Mouse (Mus musculus): ENCODE measurements around the gene Slc27a5. TPM values are rescaled to one million over a fixed set of nuclear protein-coding genes. Genes with fewer than 3 reads are reported as not detected.

The Slc27a5 gene
- polyA plus RNA-seq, 1 experiment from 2014 or later, result not detected

DNA sequence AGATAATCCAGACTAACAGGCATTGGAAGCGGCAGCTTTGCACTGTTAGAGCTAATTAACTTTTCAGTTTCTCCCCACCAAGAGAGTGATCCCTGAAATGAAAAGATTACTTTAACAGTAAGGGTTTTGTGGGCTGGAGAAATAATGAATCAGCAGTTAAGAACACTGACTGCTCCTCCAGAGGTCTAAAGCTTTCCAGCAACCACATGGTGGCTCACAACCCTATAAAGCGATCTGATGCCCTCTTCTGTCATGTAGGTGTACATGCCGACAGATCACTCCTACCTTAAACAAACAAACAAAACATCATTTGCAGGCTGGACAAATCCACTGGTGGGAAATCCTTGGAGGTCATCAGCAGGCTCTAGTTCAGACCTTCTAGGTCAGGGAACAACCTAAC lies 43.1 kb downstream of the Slc27a5 start:
- no peak overlapping the region for H3K9ac ChIP-seq (replicated peaks; ENCODE audit: low read depth)
- WGBS, result 46% methylated on average over 3 of the region's 3 CpGs
- no peak overlapping the region for H3K27ac ChIP-seq (ENCODE audit: low read length)
- peaks cover 2% of the 10 kb centered on the region; the same call in 1 of the 2 replicates for H3K4me1 ChIP-seq (ENCODE audit: insufficient read depth, low read depth, low read length)
- no peaks in the 10 kb centered on the region for H3K27me3 ChIP-seq (replicated peaks; ENCODE audit: insufficient read depth, low read length)
- no peak overlapping the region for H3K4me3 ChIP-seq (ENCODE audit: low read depth, low read length)
- H3K9me3 ChIP-seq (ENCODE audit: low read length), result no peaks in the 10 kb centered on the region
- H3K4me2 ChIP-seq (replicated peaks; ENCODE audit: low read depth, low read length), result no peak overlapping the region
- no peaks in the 10 kb centered on the region for H3K36me3 ChIP-seq (ENCODE audit: insufficient read depth, low read length)
- TF ChIP-seq EP300 (IDR thresholded peaks at IDR 0.05) (no peak), CTCF (IDR thresholded peaks at IDR 0.05) (peak; percentile 22; the same call in 1 of the 2 replicates)
- ATAC-seq (no peak), DNase-seq (ENCODE audit: low spot score) (peak; percentile 10)

DNA sequence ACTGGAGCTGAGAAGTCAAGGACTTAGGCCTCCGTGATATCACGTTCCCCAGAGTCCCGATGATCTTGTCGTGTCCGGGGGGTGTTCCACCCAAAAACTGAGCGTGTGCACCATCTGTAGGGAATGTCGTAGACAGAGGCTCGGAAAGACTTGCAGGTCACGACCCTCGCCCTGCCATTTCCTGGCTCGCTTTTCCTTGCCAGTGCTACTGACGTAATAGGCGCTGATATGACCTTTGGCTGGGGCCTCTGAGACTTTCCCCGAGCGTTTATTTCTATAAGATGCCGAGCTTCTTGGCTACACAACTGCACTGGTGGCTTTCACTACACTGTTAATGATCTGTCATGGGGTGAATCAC lies 48.1 kb downstream of the Slc27a5 start:
- TF ChIP-seq CTCF (IDR thresholded peaks at IDR 0.05) (no peak), EP300 (IDR thresholded peaks at IDR 0.05) (no peak)
- H3K27me3 ChIP-seq (replicated peaks; ENCODE audit: insufficient read depth, low read length), result no peaks in the 10 kb centered on the region
- ATAC-seq, result peak; percentile 50
- DNase-seq (ENCODE audit: low spot score), result no peak
- H3K9me3 ChIP-seq (ENCODE audit: low read length), result no peaks in the 10 kb centered on the region
- H3K36me3 ChIP-seq (ENCODE audit: insufficient read depth, low read length), result no peaks in the 10 kb centered on the region
- peak overlapping the region; percentile 46 for H3K4me3 ChIP-seq (ENCODE audit: low read depth, low read length)
- H3K9ac ChIP-seq (replicated peaks; ENCODE audit: low read depth), result peak overlapping the region; percentile 43
- H3K4me2 ChIP-seq (replicated peaks; ENCODE audit: low read depth, low read length), result peak overlapping the region; percentile 78
- H3K4me1 ChIP-seq (ENCODE audit: insufficient read depth, low read depth, low read length), result peaks cover 2% of the 10 kb centered on the region; the same call in 1 of the 2 replicates
- WGBS, result 5% methylated on average over 16 of the region's 16 CpGs
- H3K27ac ChIP-seq (ENCODE audit: low read length), result peak overlapping the region; percentile 71

DNA sequence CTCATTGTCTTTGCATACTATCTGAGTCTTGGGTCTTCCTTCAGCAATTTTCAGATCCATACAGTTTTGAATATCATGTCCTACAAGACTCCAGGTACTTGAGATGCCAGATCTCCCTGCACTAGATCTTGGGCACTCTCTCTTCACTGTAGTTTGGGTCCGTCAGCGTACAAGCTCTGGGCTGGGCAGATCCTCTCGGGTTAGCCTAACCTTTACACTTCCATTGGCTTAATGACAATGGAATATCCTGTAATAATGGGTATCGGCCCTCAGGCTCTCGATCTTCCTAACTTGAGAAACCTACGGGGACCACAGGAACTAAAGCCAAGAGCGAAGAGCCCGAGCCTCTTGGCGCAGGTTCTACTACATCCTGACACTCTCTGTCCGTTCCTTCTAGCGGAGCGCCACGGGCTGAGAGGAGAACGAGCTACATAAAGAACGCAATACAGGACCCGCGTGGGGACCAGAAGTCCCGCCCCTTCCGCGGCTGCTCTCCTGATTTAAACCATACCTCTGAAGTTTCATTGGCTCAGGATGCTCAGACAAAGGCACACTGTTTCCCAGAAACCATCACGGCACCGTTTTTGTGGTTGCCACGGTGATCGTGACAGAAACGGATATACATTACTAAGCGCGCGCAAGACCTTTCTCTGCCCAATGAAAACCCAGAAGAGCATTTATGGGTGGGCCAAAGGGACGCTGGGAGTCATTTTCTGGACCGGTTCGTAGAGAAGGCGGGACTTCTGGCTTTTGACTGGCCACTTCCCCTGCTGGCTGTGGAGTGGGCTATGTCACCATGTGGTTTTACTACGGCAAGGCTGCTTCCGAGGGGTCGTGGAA lies 48.7 kb downstream of the Slc27a5 start:
- peak; percentile 99 for DNase-seq (ENCODE audit: low spot score)
- Histone ChIP-seq H3K9me3 (ENCODE audit: low read length) (no peaks in the 10 kb centered on the region), H3K9ac (replicated peaks; ENCODE audit: low read depth) (peak overlapping the region; percentile 43), H3K27ac (ENCODE audit: low read length) (peak overlapping the region; percentile 71), H3K4me3 (ENCODE audit: low read depth, low read length) (peak overlapping the region; percentile 46), H3K4me2 (replicated peaks; ENCODE audit: low read depth, low read length) (peak overlapping the region; percentile 78), H3K4me1 (ENCODE audit: insufficient read depth, low read depth, low read length) (peaks cover 2% of the 10 kb centered on the region; the same call in 1 of the 2 replicates), H3K36me3 (ENCODE audit: insufficient read depth, low read length) (no peaks in the 10 kb centered on the region), H3K27me3 (replicated peaks; ENCODE audit: insufficient read depth, low read length) (no peaks in the 10 kb centered on the region)
- TF ChIP-seq CTCF (IDR thresholded peaks at IDR 0.05) (no peak), EP300 (IDR thresholded peaks at IDR 0.05) (no peak)
- 9% methylated on average over 35 of the region's 35 CpGs for WGBS
- ATAC-seq, result peak; percentile 99

DNA sequence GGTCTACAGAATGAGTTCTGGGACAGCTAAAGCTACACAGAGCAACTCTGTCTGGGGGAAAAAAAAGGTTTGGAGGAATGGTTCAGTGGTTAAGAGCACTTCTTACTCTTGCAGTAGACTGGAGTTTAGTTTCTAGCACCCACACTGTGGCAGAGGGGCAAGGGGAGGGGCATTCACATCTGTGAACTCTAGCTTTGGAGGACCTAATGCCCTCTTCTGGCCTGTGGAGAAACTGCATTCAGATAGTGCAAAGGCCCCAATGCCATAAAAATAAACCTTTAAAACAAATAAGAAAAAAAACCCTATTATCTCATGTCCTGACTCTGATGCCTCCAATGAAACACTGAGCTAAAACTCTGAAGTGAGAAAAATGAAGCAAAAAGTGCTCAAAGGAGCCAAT lies 54.5 kb downstream of the Slc27a5 start:
- no peaks in the 10 kb centered on the region for H3K27me3 ChIP-seq (replicated peaks; ENCODE audit: insufficient read depth, low read length)
- H3K4me1 ChIP-seq (ENCODE audit: insufficient read depth, low read depth, low read length), result no peaks in the 10 kb centered on the region
- no peak overlapping the region for H3K9ac ChIP-seq (replicated peaks; ENCODE audit: low read depth)
- no peak overlapping the region for H3K27ac ChIP-seq (ENCODE audit: low read length)
- H3K4me3 ChIP-seq (ENCODE audit: low read depth, low read length), result no peak overlapping the region
- no peaks in the 10 kb centered on the region for H3K9me3 ChIP-seq (ENCODE audit: low read length)
- peak; percentile 65 for TF ChIP-seq CTCF (IDR thresholded peaks at IDR 0.05)
- TF ChIP-seq EP300 (IDR thresholded peaks at IDR 0.05), result no peak
- no peak overlapping the region for H3K4me2 ChIP-seq (replicated peaks; ENCODE audit: low read depth, low read length)
- no peaks in the 10 kb centered on the region for H3K36me3 ChIP-seq (ENCODE audit: insufficient read depth, low read length)
- ATAC-seq (no peak), DNase-seq (ENCODE audit: low spot score) (peak; percentile 36)

DNA sequence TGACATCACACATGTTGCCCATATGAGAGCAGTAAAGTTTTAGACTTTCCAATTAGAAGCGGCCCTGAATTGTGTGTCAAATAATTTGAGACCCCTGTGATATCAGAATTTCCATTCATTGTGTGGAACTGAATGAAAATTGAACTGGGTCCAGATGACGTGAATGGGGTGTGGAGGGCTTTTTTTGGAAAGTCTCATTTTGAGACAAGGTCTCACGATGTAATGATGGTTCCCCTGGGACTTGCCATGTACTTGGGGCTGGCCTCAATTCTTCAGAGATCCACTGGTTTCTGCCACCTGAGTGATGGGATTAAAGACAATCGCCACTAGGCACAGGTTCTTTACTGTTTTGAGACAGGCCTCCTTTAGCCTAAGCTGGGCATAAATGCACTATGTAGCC lies 57.4 kb downstream of the Slc27a5 start:
- H3K4me2 ChIP-seq (replicated peaks; ENCODE audit: low read depth, low read length), result no peak overlapping the region
- no peak overlapping the region for H3K9ac ChIP-seq (replicated peaks; ENCODE audit: low read depth)
- no peak for TF ChIP-seq CTCF (IDR thresholded peaks at IDR 0.05)
- TF ChIP-seq EP300 (IDR thresholded peaks at IDR 0.05), result no peak
- WGBS, result 76% methylated on average over 4 of the region's 4 CpGs
- DNase-seq (ENCODE audit: low spot score) (no peak), ATAC-seq (no peak)
- no peaks in the 10 kb centered on the region for H3K4me1 ChIP-seq (ENCODE audit: insufficient read depth, low read depth, low read length)
- H3K36me3 ChIP-seq (ENCODE audit: insufficient read depth, low read length), result no peaks in the 10 kb centered on the region
- H3K27me3 ChIP-seq (replicated peaks; ENCODE audit: insufficient read depth, low read length), result no peaks in the 10 kb centered on the region
- H3K27ac ChIP-seq (ENCODE audit: low read length), result no peak overlapping the region
- H3K4me3 ChIP-seq (ENCODE audit: low read depth, low read length), result no peak overlapping the region
- H3K9me3 ChIP-seq (ENCODE audit: low read length), result no peaks in the 10 kb centered on the region

Other genes starting within 250 kb of the Slc27a5 start
- 1.3 and 2.0 TPM in 2 replicates for gene Zscan18, start 194.6 kb downstream of the Slc27a5 start, polyA plus RNA-seq (2015; fragmentation: Nextera tagmentation; extraction: Ambion mirVana)
- gene Zfp329, start 179.3 kb downstream of the Slc27a5 start, polyA plus RNA-seq (2015; fragmentation: Nextera tagmentation; extraction: Ambion mirVana), result 7.2 and 8.5 TPM in 2 replicates
- gene Zfp110, start 163.4 kb downstream of the Slc27a5 start, polyA plus RNA-seq (2015; fragmentation: Nextera tagmentation; extraction: Ambion mirVana), result 26.4 and 28.3 TPM in 2 replicates
- gene Zfp128, start 117.0 kb downstream of the Slc27a5 start, polyA plus RNA-seq (2015; fragmentation: Nextera tagmentation; extraction: Ambion mirVana), result 2.5 TPM in 2 replicates
- gene Zscan22, start 100.4 kb downstream of the Slc27a5 start, polyA plus RNA-seq (2015; fragmentation: Nextera tagmentation; extraction: Ambion mirVana), result 4.4 and 4.7 TPM in 2 replicates
- 609 and 716 TPM in 2 replicates for gene Rps5, start 75.9 kb downstream of the Slc27a5 start, polyA plus RNA-seq (2015; fragmentation: Nextera tagmentation; extraction: Ambion mirVana)
- gene Rnf225, start 70.8 kb downstream of the Slc27a5 start, polyA plus RNA-seq (2015; fragmentation: Nextera tagmentation; extraction: Ambion mirVana), result 1.3 and 1.4 TPM in 2 replicates
- gene Zfp324, start 32.4 kb downstream of the Slc27a5 start, polyA plus RNA-seq (2015; fragmentation: Nextera tagmentation; extraction: Ambion mirVana), result 5.5 and 5.7 TPM in 2 replicates
- gene Zfp446, start 20.3 kb downstream of the Slc27a5 start, polyA plus RNA-seq (2015; fragmentation: Nextera tagmentation; extraction: Ambion mirVana), result 3.9 and 4.0 TPM in 2 replicates
- 85.6 and 87.2 TPM in 2 replicates for gene Trim28, start 922 bp upstream of the Slc27a5 start, polyA plus RNA-seq (2015; fragmentation: Nextera tagmentation; extraction: Ambion mirVana)
- 11.9 and 12.2 TPM in 2 replicates for gene Zbtb45, start 11.8 kb upstream of the Slc27a5 start, polyA plus RNA-seq (2015; fragmentation: Nextera tagmentation; extraction: Ambion mirVana)
- gene Chmp2a, start 36.6 kb upstream of the Slc27a5 start, polyA plus RNA-seq (2015; fragmentation: Nextera tagmentation; extraction: Ambion mirVana), result 254 and 264 TPM in 2 replicates
- gene Ube2m, start 40.1 kb upstream of the Slc27a5 start, polyA plus RNA-seq (2015; fragmentation: Nextera tagmentation; extraction: Ambion mirVana), result 67.8 and 78.1 TPM in 2 replicates
- gene Mzf1, start 56.6 kb upstream of the Slc27a5 start, polyA plus RNA-seq (2015; fragmentation: Nextera tagmentation; extraction: Ambion mirVana), result 2.0 and 2.1 TPM in 2 replicates
- not detected in 2 replicates for gene Vmn1r85, start 97.0 kb upstream of the Slc27a5 start, polyA plus RNA-seq (2015; fragmentation: Nextera tagmentation; extraction: Ambion mirVana)
- not detected in 2 replicates for gene Vmn1r86, start 121.7 kb upstream of the Slc27a5 start, polyA plus RNA-seq (2015; fragmentation: Nextera tagmentation; extraction: Ambion mirVana)
- gene Vmn1r87, start 142.0 kb upstream of the Slc27a5 start, polyA plus RNA-seq (2015; fragmentation: Nextera tagmentation; extraction: Ambion mirVana), result not detected in 2 replicates
- gene Vmn1r88, start 161.4 kb upstream of the Slc27a5 start, polyA plus RNA-seq (2015; fragmentation: Nextera tagmentation; extraction: Ambion mirVana), result not detected in 2 replicates
- not detected in 2 replicates for gene Vmn1r89, start 214.8 kb upstream of the Slc27a5 start, polyA plus RNA-seq (2015; fragmentation: Nextera tagmentation; extraction: Ambion mirVana)